Mouse (Mus musculus) layer of hippocampus, postnatal 25 days (tissue): ENCODE measurements around the gene Drc7. TPM values are rescaled to one million over a fixed set of nuclear protein-coding genes. Genes with fewer than 3 reads are reported as not detected.
A peak's percentile ranks its signal among the peaks of the same experiment; 100 is the strongest.

ENCODE experiments used
- DNase-seq, 2 experiments: peaks; one replicate each; pipeline ENCODE4 v3.0.0; 2022; ENCODE audit warnings: mixed read lengths in 2 of 2, low spot score in 1 of 2; ENCODE audit errors: extremely low spot score in 1 of 2
- total RNA-seq, 2 experiments: library from RNA; stranded (reverse); gene quantifications; 2 replicates each; pipeline ENCODE4 v1.2.3; 2021

Drc7 gene
- total RNA-seq, 2 experiments from 2014 or later: 1.4 to 1.5 TPM

DNA sequence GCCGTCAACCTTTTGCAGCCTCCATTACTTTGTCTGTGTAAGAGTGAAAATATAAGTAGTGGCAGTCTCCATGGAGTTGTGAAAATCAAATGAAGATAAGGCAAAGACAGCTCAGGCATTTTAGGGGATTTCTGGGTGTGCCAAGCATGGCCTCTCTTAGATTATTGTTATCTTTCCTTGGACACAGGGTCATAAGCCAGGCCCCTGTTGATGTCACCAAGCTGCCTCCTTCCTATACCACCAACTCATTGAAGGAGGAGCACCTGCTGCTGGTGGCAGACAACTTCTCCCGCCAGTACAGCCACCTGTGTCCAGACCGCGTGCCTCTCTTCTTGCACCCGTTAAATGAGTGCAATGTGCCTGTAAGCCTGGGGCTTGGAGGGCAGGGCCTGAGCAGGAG lies 1.5 kb downstream of the Drc7 start:
- no peak for DNase-seq

- DNase-seq: no peak
These were observed 3.8 kb downstream of the Drc7 start for GRCm38 (mm10) chr8:95058661-95059060.

DNA sequence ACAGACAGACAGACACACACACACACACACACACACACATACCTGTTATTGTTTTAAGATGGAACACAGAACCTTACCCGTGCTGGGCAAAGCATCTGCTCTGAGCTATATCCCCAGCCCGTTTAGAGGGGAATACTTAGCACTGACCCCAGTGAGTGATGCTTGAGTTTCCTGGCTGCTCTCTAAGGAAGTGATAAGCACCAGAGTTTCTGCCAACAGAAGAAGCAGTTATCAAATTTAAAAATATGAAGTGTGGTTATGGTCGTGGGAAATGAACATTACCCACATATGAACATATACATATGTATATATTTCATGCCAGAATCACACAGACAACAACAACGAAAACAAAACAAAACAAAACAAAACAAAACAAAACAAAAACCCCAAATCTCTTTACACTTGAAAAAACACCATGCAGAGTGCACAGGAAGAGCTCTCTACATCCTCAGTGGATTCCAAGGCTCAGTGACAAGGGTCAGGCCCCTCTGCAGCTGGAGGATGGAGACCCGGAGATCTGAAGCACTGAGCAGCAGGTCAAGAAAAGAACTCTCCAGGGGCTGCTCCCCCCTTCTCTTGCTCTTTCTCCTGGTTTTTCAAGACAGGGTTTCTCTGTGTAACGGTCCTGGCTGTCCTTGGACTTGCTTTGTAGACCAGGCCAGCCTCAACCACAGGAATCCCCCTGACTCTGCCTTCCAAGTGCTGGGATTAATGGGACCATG lies 5.1 kb downstream of the Drc7 start:
- no peak for DNase-seq

DNA sequence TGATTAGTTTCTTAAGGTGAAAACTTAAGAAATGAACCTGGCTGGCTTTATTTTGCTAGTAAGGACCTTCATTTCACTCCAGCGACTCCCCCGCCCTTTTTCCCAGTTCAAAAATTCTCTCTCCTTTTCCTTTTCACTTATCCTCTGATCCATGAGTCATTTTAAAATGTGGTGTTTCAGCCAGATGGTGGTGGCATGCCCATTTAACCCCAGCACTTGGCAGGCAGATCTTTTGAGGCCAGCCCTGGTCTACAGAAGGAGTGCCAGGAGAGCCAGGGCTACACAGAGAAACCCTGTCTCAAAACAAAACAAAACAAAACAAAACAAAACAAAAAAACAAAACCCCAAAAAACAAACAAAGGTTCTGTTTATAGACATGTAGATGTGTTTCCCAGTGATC lies 9.6 kb downstream of the Drc7 start:
- DNase-seq: no peak

DNA sequence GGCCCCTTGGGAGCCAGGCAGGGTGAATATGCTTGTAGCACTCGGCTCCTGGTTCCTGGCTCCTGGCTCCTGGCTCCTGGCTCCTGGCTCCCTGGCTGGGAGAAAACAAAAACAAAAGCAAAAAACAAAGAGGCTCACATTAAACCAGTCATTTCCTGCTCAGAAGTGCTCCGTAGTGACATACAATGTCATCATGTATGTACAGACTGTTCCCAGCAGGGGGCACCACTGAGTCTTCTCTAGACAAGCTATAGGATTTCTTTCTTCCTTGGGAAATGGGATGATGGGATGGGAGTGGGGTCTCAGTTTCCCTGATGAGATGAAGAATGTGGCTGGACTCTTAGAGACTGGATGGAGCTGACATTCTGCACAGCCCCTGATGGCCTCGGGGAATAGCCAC lies 12.7 kb downstream of the Drc7 start:
- peak in 1 of 2 experiments; percentile 69 for DNase-seq

DNA sequence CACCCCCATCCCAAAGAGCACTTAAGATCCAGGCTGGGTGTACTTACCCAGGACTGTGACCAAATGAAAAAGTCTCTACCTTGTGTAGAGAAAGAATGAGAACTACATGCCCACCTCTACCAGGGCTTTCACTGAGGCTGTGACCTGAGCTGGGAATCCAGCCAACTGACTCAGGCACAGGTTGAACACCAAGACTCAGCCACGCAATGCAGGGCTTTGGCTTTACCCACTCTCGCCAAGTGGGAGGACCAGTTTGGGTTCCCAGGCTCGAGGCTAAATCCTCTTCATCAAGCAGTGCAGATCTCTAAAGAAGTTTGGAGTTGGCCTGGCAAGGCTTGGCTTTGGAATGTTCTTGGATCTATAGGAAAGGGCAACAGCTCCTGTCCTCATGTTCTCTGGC lies 20.6 kb downstream of the Drc7 start:
- no peak for DNase-seq

DNA sequence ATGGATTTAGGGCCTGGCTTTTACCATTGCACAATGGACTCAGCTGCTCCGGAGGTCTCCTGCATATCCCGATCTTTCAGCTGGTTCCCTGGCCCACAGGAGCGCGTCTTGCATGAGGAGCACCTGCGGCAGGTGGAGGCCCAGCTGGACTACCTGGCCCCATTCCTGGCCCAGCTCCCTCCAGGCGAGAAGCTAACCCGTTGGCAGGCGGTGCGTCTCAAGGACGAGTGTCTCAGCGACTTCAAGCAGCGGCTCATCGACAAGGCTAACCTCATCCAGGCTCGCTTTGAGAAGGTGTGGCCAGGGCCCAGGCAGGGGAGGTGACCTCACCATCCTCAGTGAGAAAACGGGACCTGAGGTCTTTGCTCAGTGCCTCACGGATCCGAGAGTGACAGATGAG lies 21.2 kb downstream of the Drc7 start:
- DNase-seq: no peak

- no peak for DNase-seq
These were observed 23.2 kb downstream of the Drc7 start for GRCm38 (mm10) chr8:95078055-95078454.

DNA sequence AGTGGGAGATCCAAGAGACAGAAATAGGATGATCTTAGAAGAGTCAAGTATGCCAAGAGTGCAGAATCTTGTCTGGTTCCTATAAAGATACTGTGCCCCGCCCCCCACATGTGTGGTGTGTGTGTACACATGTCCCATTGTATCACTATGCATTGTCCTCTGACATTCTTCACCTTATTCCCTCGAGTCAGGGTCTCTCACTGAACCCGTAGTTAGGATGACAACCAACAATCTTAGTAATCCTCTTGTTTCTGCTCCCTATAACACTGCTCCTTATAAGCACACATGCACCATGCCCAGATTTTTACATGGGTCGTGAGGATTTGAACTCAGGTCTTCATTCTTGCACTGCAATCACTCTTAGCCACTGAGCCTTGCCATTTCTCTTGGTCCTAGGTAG lies 24.4 kb downstream of the Drc7 start:
- no peak for DNase-seq

- peak; percentile 86 to 88 for DNase-seq
These were observed 25.8 kb downstream of the Drc7 start, which contains the start of gene Katnb1 for GRCm38 (mm10) chr8:95080381-95081341. Gene Katnb1, plus strand, starts transcription at chr8:95081186.

DNA sequence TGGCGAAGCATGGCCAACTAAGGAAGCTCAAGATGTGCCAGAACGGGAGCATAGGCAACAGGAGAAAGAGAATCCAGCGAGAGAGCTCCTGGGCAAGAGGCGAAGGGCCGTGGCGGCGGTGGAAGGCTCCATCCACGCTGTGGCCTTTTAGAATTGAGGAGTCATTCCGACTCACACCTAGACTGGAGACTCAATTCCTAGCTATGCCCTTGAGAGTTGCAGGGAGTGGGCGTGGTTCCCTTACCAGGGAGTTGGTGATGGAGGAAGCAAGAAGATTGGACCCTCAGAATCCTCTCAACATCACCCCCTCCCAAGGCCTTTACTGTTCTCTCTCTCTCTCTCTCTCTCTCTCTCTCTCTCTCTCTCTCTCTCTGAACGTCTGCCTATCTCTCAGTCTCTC lies 26.7 kb downstream of the Drc7 start:
- no peak for DNase-seq

GRCm38 (mm10) chr8:95084261-95084660 lies 29.4 kb downstream of the Drc7 start:
- DNase-seq: no peak

GRCm38 (mm10) chr8:95084744-95085431 lies 30.0 kb downstream of the Drc7 start:
- DNase-seq: no peak

GRCm38 (mm10) chr8:95085432-95086141 lies 30.7 kb downstream of the Drc7 start:
- no peak for DNase-seq

DNA sequence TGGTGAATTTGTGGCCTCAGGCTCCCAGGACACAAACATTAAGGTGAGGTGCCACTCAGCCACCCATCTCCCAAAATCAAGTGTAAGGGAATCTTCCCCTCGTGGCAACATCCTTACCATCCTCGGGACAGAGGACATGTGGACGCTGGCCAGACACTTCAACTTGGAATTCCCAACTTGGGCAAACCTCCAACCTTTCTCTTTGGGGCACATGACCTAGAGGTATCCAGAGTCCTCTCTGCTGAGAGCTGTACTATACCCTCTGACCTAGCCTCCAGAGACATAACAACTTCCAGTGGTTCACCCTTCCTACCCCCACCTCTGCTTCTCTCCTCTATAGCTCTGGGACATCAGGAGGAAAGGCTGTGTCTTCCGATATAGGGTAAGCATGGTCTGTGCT lies 38.7 kb downstream of the Drc7 start:
- DNase-seq: no peak

GRCm38 (mm10) chr8:95099009-95099408 lies 44.1 kb downstream of the Drc7 start:
- peak; percentile 45 to 68 for DNase-seq

GRCm38 (mm10) chr8:95101972-95102371 lies 47.1 kb downstream of the Drc7 start:
- DNase-seq: no peak

GRCm38 (mm10) chr8:95107306-95107705 lies 52.4 kb downstream of the Drc7 start:
- no peak for DNase-seq

GRCm38 (mm10) chr8:95112594-95112993 lies 57.7 kb downstream of the Drc7 start:
- DNase-seq: no peak

DNA sequence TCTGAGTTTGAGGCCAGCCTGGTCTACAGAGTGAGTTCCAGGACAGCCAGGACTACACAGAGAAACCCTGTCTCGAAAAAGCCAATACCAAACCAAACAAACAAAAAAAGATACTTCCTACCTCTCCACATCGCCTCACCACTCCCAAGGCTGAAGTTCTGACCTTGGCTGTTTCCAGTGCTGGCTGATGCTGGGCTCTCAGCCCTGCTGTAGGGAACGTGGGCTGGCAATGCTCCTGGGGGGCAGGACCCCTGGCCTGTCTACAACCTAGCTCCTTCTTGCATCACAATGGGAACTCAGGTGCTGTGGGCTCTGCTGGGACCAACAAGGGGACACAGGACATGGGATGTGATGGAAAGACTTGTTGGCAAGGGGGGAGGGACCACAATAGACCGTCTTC lies 58.2 kb downstream of the Drc7 start:
- DNase-seq: no peak
